Mouse (Mus musculus): ENCODE results near the gene Gm16867.
"Not testable (repeated sequence)": the region's sequence is repeated elsewhere in the genome, so short reads cannot be mapped to it uniquely, and the experiment has no call there.

DNA sequence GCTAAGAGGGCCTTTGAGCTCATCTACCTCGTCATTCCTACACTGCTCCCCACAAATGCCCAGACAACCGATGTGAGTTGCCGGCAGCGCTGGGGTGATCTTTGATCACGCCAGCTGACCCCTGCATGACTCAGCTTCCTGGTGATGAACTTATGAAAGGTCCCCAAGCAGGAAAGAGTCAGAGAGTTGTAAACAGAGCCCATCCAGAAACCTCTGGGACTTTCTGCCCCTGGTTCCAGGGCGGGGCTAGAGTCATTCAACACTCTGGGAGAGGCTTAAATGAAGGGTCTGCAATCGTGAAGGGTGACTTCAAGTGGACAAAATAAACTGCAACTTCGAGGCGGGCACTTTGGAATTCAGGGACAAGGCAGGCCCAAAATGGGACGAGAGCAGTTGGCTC lies 15.2 kb downstream of the Gm16867 start:
- not testable (repeated sequence) for TF ChIP-seq TAL1, GATA1 (IDR thresholded peaks at IDR 0.05; ENCODE audit: low read length)
